Mouse (Mus musculus) forebrain, embryonic 13.5 days (tissue): ENCODE data around the gene Hs3st3a1. TPM values are rescaled to one million over a fixed set of nuclear protein-coding genes. Genes with fewer than 3 reads are reported as not detected.
A peak's percentile ranks its signal among the peaks of the same experiment; 100 is the strongest.

Source experiments
- ATAC-seq: fragments of 200-750 bp; cut with Nextera tagmentation; 2 replicates; pipeline ENCODE4 v1.8.0; 2017
- H3K27ac ChIP-seq: fragments of 300-500 bp; sonication (generic); 2 replicates; pipeline ENCODE4 v1.5.1; 2015; ENCODE audit warnings: inconsistent platforms, mild to moderate bottlenecking, moderate library complexity
- H3K27me3 ChIP-seq: fragments of 300-500 bp; sonication (generic); 2 replicates; pipeline ENCODE4 v1.6.1; 2015; ENCODE audit warnings: mild to moderate bottlenecking, inconsistent platforms
- H3K36me3 ChIP-seq: fragments of 300-500 bp; sonication (generic); 2 replicates; pipeline ENCODE4 v1.6.1; 2015; ENCODE audit warnings: mild to moderate bottlenecking, inconsistent platforms; ENCODE audit not compliant: poor library complexity, severe bottlenecking
- H3K4me1 ChIP-seq: fragments of 300-500 bp; sonication (generic); 2 replicates; pipeline ENCODE4 v1.6.1; 2015; ENCODE audit warnings: inconsistent platforms
- H3K4me2 ChIP-seq: fragments of 300-500 bp; sonication (generic); 2 replicates; pipeline ENCODE4 v1.6.1; 2015; ENCODE audit warnings: inconsistent platforms, mild to moderate bottlenecking, moderate library complexity
- H3K4me3 ChIP-seq: fragments of 300-500 bp; sonication (generic); 2 replicates; pipeline ENCODE4 v1.5.1; 2015; ENCODE audit warnings: mild to moderate bottlenecking, inconsistent platforms
- H3K9ac ChIP-seq: fragments of 300-500 bp; sonication (generic); 2 replicates; pipeline ENCODE4 v1.6.1; 2015; ENCODE audit warnings: mild to moderate bottlenecking, inconsistent platforms
- H3K9me3 ChIP-seq: fragments of 300-500 bp; sonication (generic); replicated peaks from 2 replicates; pipeline ENCODE4 v1.6.1; 2016; ENCODE audit warnings: inconsistent platforms
- WGBS: fragments of 180-500 bp; shearing (Covaris S2); methylation state at CpG from one replicate; pipeline ENCODE4 v1.1.7; 2015; 5-methylcytosine and 5-hydroxymethylcytosine counted together
- polyA plus RNA-seq: library from polyadenylated mRNA; unstranded; fragments of >200 nt; fragmentation: Nextera tagmentation; extraction: Ambion mirVana; gene quantifications from 2 replicates; pipeline ENCODE4 v1.2.1, GENCODE M21; 2015

The Hs3st3a1 gene
- polyA plus RNA-seq, 1 experiment from 2014 or later = 0.15 TPM

DNA sequence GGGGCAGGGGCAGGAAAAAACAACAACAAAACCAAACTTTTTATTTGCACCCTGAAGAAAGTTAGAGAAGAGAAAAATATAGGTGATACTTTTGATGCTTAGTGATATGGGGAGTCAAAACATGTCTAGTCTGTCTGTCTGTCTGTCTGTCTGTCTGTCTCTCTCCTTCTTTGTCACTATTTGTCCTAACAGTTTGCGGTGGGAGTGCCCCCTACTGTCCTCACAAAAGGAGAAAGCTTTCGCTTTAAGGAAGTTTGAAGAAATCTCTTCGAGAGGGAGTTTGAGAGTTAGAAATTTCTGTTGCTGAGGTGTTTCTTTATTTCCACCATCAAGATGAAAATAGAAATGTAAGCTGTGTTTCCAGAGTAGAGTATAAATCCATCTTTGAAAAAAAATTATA is 3.8 kb downstream of the Hs3st3a1 start:
- peaks cover 20% of the 10 kb centered on the region for H3K4me1 ChIP-seq
- no peaks in the 10 kb centered on the region for H3K36me3 ChIP-seq
- H3K4me3 ChIP-seq = no peak overlapping the region
- no peak overlapping the region for H3K4me2 ChIP-seq
- H3K27me3 ChIP-seq = peaks cover 72% of the 10 kb centered on the region
- H3K9me3 ChIP-seq = no peaks in the 10 kb centered on the region
- no peak overlapping the region for H3K27ac ChIP-seq
- 29% methylated on average over 3 of the region's 3 CpGs for WGBS
- no peak for ATAC-seq
- H3K9ac ChIP-seq = no peak overlapping the region

DNA sequence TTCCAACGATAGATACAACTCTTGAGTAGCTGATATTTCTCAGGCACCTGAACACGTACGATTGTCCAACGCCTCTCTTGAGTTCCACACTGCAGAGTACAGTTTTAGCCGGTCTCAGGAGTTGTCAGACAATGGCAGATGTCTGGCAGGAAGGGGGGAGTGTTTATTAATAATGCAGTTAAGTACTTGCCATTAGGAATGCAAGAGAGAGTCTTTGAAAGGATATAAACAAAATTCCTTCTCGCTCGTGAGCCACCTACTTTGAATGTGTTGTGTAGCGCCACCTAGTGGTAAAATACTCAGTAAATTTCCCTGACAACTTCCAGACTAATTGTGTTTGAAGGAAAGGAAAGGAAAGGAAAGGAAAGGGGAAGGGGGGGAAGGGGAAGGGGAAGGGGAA is 7.0 kb downstream of the Hs3st3a1 start:
- 0 out of 2 replicates have a peak, but pooled peaks have one; percentile 30 for ATAC-seq
- Histone ChIP-seq H3K4me1 (peaks cover 2% of the 10 kb centered on the region; the same call in 1 of the 2 replicates), H3K4me2 (peak overlapping the region; percentile 22; the same call in 1 of the 2 replicates), H3K9ac (no peak overlapping the region), H3K27ac (no peak overlapping the region), H3K27me3 (peaks cover 53% of the 10 kb centered on the region), H3K4me3 (no peak overlapping the region), H3K9me3 (no peaks in the 10 kb centered on the region), H3K36me3 (no peaks in the 10 kb centered on the region)
- WGBS = 28% methylated on average over 8 of the region's 8 CpGs

GRCm38 (mm10) chr11:64442701-64443100 is 7.6 kb downstream of the Hs3st3a1 start:
- 46% methylated on average over 3 of the region's 3 CpGs for WGBS
- H3K9me3 ChIP-seq = no peaks in the 10 kb centered on the region

DNA sequence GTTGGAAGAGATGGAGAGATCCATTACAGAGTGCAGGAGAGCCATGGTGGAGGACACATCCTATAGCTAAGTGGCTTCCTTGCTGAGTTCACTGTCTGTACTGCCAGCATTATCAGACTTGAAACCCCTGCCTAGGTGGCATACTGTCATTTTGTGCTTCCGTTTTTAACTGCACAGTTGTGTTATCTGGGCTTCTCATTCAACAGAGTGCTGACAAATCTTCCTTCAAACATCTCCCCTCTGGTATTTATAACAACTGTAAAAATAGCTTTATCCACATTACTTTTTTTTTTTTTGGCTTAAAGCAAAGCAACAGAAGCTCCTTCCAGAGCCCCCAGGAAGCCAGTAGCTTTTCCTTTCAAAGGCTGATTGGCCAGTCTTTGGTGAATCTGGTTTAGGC is 10.1 kb downstream of the Hs3st3a1 start:
- Histone ChIP-seq H3K4me2 (no peak overlapping the region), H3K27ac (no peak overlapping the region), H3K27me3 (peaks cover 29% of the 10 kb centered on the region), H3K9me3 (no peaks in the 10 kb centered on the region), H3K4me1 (peaks cover 10% of the 10 kb centered on the region), H3K9ac (no peak overlapping the region), H3K4me3 (no peak overlapping the region), H3K36me3 (no peaks in the 10 kb centered on the region)
- no peak for ATAC-seq
- WGBS = 85% methylated on average over 1 of the region's 1 CpGs

More at GRCm38 (mm10) chr11:64442701-64443100, 7.6 kb downstream of the Hs3st3a1 start:
- Histone ChIP-seq H3K27ac (no peak overlapping the region), H3K9ac (no peak overlapping the region), H3K4me3 (no peak overlapping the region), H3K4me2 (no peak overlapping the region), H3K36me3 (no peaks in the 10 kb centered on the region), H3K4me1 (peaks cover 2% of the 10 kb centered on the region; the same call in 1 of the 2 replicates), H3K27me3 (peaks cover 47% of the 10 kb centered on the region)
- no peak for ATAC-seq

DNA sequence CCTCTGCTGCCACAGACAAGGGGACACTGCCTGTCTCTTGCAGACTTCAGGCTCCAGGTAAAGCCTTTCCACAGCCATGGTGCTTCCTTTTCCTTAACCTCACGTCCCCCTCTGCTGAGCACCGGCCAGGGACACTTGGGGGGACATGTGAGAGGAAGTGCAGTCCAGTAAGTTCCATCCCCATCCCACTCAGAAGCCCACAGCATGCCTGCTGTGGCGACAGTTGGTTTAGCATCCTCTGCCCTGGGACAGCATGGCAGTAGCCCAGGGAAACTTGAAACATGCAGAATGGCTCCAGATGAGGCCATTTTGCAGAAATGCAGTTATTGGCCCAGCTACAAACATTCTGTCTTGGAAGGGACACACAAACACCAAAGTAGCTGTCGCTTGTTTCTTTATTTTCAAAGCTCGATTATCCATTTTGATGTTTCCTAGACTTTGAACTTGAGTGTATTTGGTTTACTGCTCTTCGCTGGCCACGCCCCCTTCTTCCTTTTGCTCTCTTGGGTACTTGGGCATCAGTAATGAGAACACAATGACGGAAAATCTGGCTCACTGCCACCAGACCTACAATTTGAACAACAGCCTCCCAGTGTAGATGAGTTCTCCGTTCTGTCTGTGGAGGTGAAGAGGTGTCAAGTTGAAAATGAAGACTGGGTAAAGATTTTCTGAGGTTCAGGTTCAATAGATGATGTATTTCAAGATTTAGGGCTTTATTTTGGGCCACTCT is 13.6 kb downstream of the Hs3st3a1 start:
- Histone ChIP-seq H3K27me3 (peaks cover 8% of the 10 kb centered on the region), H3K27ac (no peak overlapping the region), H3K4me2 (no peak overlapping the region), H3K4me1 (peaks cover 8% of the 10 kb centered on the region; the same call in 1 of the 2 replicates), H3K9me3 (no peaks in the 10 kb centered on the region), H3K9ac (no peak overlapping the region), H3K36me3 (no peaks in the 10 kb centered on the region), H3K4me3 (no peak overlapping the region)
- 52% methylated on average over 9 of the region's 9 CpGs for WGBS
- no peak for ATAC-seq

- ATAC-seq = no peak
- 86% methylated on average over 3 of the region's 3 CpGs for WGBS
- Histone ChIP-seq H3K4me1 (no peaks in the 10 kb centered on the region), H3K4me3 (no peak overlapping the region), H3K27ac (no peak overlapping the region), H3K9ac (no peak overlapping the region), H3K36me3 (no peaks in the 10 kb centered on the region), H3K27me3 (no peaks in the 10 kb centered on the region), H3K9me3 (no peaks in the 10 kb centered on the region), H3K4me2 (no peak overlapping the region)
Observed at GRCm38 (mm10) chr11:64461746-64462145, 26.6 kb downstream of the Hs3st3a1 start.

GRCm38 (mm10) chr11:64468737-64469136 is 33.6 kb downstream of the Hs3st3a1 start:
- 91% methylated on average over 4 of the region's 4 CpGs for WGBS
- Histone ChIP-seq H3K36me3 (no peaks in the 10 kb centered on the region), H3K9me3 (no peaks in the 10 kb centered on the region), H3K27me3 (no peaks in the 10 kb centered on the region), H3K9ac (no peak overlapping the region), H3K4me2 (no peak overlapping the region), H3K27ac (no peak overlapping the region), H3K4me3 (no peak overlapping the region), H3K4me1 (no peaks in the 10 kb centered on the region)
- no peak for ATAC-seq

GRCm38 (mm10) chr11:64470689-64471088 is 35.6 kb downstream of the Hs3st3a1 start:
- Histone ChIP-seq H3K4me3 (no peak overlapping the region), H3K4me2 (no peak overlapping the region), H3K27me3 (no peaks in the 10 kb centered on the region), H3K36me3 (no peaks in the 10 kb centered on the region), H3K4me1 (no peaks in the 10 kb centered on the region), H3K9me3 (no peaks in the 10 kb centered on the region), H3K9ac (no peak overlapping the region), H3K27ac (no peak overlapping the region)
- no peak for ATAC-seq

- Histone ChIP-seq H3K4me3 (no peak overlapping the region), H3K36me3 (no peaks in the 10 kb centered on the region), H3K4me1 (0 out of 2 replicates have a peak, but pooled peaks cover 2% of the 10 kb centered on the region), H3K4me2 (no peak overlapping the region), H3K27ac (no peak overlapping the region), H3K27me3 (no peaks in the 10 kb centered on the region), H3K9me3 (no peaks in the 10 kb centered on the region), H3K9ac (no peak overlapping the region)
- ATAC-seq = no peak
- 84% methylated on average over 3 of the region's 3 CpGs for WGBS
Observed at GRCm38 (mm10) chr11:64473679-64474078, 38.5 kb downstream of the Hs3st3a1 start.

GRCm38 (mm10) chr11:64481445-64481844 is 46.3 kb downstream of the Hs3st3a1 start:
- Histone ChIP-seq H3K9ac (no peak overlapping the region), H3K4me1 (0 out of 2 replicates have a peak, but pooled peaks cover 2% of the 10 kb centered on the region), H3K36me3 (no peaks in the 10 kb centered on the region), H3K9me3 (no peaks in the 10 kb centered on the region), H3K4me2 (no peak overlapping the region), H3K4me3 (no peak overlapping the region), H3K27ac (no peak overlapping the region), H3K27me3 (peaks cover 21% of the 10 kb centered on the region; the same call in 1 of the 2 replicates)
- 70% methylated on average over 3 of the region's 3 CpGs for WGBS
- no peak for ATAC-seq

DNA sequence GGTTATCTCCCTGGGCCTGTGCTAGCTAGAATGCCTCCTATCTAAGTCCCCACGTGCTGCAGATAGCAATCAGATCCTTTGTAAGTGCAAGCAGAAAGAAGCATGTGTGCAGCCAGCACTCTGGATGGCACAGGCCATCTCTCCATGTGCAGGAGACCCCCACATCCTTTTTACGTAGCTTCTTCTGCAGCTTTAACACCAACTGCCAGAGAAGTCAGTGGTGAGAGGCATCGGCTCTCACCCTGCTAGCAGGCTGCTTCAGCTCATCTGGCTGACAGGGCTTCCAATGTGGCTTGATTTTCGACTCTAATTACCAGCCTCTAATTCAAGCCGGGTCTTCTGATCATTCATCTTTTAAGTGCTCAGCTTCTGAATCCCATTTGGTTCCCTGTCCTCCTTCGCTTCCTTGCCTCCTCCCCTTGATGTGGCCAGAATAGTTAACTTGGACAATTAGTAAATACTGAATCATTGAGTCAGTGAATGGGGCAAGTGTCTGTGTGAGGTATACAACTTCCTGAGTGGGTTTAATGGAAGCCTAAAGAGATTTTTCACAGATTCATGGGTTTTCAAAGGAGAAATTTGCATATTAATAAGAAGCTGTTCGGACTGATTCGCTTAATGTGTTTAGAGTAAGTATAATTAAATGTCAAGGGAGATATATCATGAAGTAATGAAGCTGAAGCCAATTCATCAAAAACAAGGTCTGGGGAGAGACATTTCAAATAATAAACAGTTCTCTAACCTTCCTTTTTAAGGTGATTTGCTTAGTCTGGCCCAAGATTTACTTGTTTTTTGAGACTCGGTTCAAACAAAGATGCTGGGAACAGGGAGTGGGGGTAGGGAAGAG is 54.7 kb downstream of the Hs3st3a1 start:
- H3K27ac ChIP-seq = peak overlapping the region; percentile 54; the same call in 1 of the 2 replicates

GRCm38 (mm10) chr11:64494448-64494847 is 59.3 kb downstream of the Hs3st3a1 start:
- ATAC-seq = no peak
- peaks cover 24% of the 10 kb centered on the region for H3K4me1 ChIP-seq
- no peak overlapping the region for H3K4me2 ChIP-seq
- H3K9ac ChIP-seq = no peak overlapping the region
- no peaks in the 10 kb centered on the region for H3K36me3 ChIP-seq
- H3K4me3 ChIP-seq = no peak overlapping the region
- WGBS = 37% methylated on average over 2 of the region's 2 CpGs
- H3K27ac ChIP-seq = no peak overlapping the region
- H3K9me3 ChIP-seq = no peaks in the 10 kb centered on the region
- H3K27me3 ChIP-seq = peaks cover 34% of the 10 kb centered on the region; the same call in 1 of the 2 replicates

More for the DNA sequence above, 54.7 kb downstream of the Hs3st3a1 start:
- Histone ChIP-seq H3K9ac (0 out of 2 replicates have a peak overlapping the region, but pooled peaks have one; percentile 1), H3K27me3 (peaks cover 61% of the 10 kb centered on the region), H3K36me3 (no peaks in the 10 kb centered on the region), H3K4me3 (no peak overlapping the region), H3K4me2 (peak overlapping the region; percentile 39), H3K4me1 (peaks cover 31% of the 10 kb centered on the region), H3K9me3 (no peaks in the 10 kb centered on the region)
- peak; percentile 81 for ATAC-seq
- 6% methylated on average over 9 of the region's 9 CpGs for WGBS
